Mouse (Mus musculus): ENCODE results near the gene Exosc2. TPM values are rescaled to one million over a fixed set of nuclear protein-coding genes. Genes with fewer than 3 reads are reported as not detected.

Gene Exosc2
- total and polyA plus RNA-seq, 3 experiments: 128 to 219 (median 172) TPM

- Histone ChIP-seq H3K27me3 (ENCODE audit: control insufficient read depth in 1 of 2, insufficient read depth in 2 of 2, low read length in 2 of 2) (peaks cover 2 to 5% of the 10 kb centered on the region in 2 experiments; a peak in 3 of 4 replicates), H3K27ac (ENCODE audit: control insufficient read depth, low read depth, low read length) (no peak overlapping the region), H3K4me1 (ENCODE audit: control insufficient read depth in 1 of 2, insufficient read depth in 2 of 2, low read length in 2 of 2) (no peaks in the 10 kb centered on the region), H3K36me3 (ENCODE audit: control insufficient read depth in 1 of 2, insufficient read depth in 2 of 2, low read length in 2 of 2) (no peaks in the 10 kb centered on the region), H3K9me3 (replicated peaks; ENCODE audit: insufficient read depth, low read length) (no peaks in the 10 kb centered on the region), H3K4me3 (ENCODE audit: control insufficient read depth in 1 of 2, insufficient read depth in 1 of 2, low read depth in 2 of 2, low read length in 2 of 2) (no peak overlapping the region), H3K79me2 (ENCODE audit: control insufficient read depth, insufficient read depth, low read length, poor library complexity) (no peaks in the 10 kb centered on the region), H3K9ac (ENCODE audit: control insufficient read depth, low read depth, low read length, poor library complexity, severe bottlenecking) (no peak overlapping the region)
- TF ChIP-seq TAL1 (IDR thresholded peaks at IDR 0.05; ENCODE audit: low read length) (no peak), SIN3A (IDR thresholded peaks at IDR 0.05; ENCODE audit: low read length) (no peak), ETS1 (IDR thresholded peaks at IDR 0.05; ENCODE audit: low read depth, low read length) (no peak), ZMIZ1 (IDR thresholded peaks at IDR 0.05; ENCODE audit: low read depth, low read length) (no peak), ELF1 (IDR thresholded peaks at IDR 0.05; ENCODE audit: low read depth, low read length) (no peak), UBTF (IDR thresholded peaks at IDR 0.05; ENCODE audit: borderline replicate concordance, insufficient read depth, low read depth, low read length) (no peak), KAT2A (conservative IDR thresholded peaks at IDR 0.05; ENCODE audit: low read depth, low read length) (no peak), MEF2A (IDR thresholded peaks at IDR 0.05; ENCODE audit: extremely low read depth, insufficient replicate concordance, low read depth, low read length, poor library complexity, severe bottlenecking) (no peak)
- no peak for DNase-seq (ENCODE audit: low read depth, low spot score)
These were observed 14.1 kb upstream of the Exosc2 start for GRCm38 (mm10) chr2:31656374-31656773.

DNA sequence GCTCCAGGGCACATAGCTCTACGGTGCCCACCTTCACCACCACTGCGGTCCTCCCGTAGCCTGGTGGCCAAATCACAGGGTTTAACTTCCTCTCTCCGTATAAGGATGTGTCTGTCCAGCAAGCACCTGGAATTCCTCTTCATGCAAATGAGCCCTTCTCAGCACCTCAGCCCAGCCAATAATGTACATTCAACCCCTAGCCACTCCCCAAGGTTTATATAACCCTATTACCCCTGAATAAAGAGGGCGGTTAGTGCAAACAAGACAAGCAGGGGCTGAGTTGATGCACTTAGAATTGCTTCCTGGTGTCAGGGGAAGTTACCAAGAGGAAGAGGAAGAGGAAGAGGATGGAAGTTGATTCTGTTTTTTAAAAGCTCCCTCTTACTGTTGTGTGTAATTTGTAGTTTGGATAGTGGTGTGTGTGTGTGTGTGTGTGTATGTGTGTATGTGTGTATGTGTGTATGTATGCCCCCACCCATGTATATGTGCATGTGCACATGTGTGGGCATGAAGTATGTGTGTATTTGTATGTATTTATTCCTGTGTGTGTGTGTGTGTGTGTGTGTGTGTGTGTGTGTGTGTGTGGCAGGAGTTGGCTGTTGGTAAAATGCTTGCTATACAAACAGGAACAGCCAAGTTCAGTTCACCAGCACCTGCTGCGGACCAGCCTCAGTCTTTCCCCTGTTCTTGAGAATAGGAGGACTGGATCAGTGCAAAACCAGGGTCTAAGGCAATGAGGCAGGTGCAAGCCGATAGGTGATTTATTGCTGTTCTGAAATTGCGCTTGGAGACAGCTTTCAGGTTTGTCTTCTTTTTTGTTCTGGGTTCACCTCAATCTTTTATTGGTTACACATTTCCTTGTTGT, 7.3 kb upstream of the Exosc2 start:
- no peak for TF ChIP-seq NRF1 (IDR thresholded peaks at IDR 0.05; ENCODE audit: insufficient read depth, low read depth, low read length, poor library complexity, severe bottlenecking)
- TF ChIP-seq GABPA (IDR thresholded peaks at IDR 0.05; ENCODE audit: low read depth, low read length): no peak
- no peak for TF ChIP-seq RCOR1 (IDR thresholded peaks at IDR 0.05; ENCODE audit: low read depth, low read length)
- no peak for TF ChIP-seq POLR2AphosphoS5 (IDR thresholded peaks at IDR 0.05; ENCODE audit: borderline replicate concordance, low read depth, low read length)
- no peak for TF ChIP-seq TBP (IDR thresholded peaks at IDR 0.05; ENCODE audit: low read depth, low read length)
- no peaks in the 10 kb centered on the region for H3K36me3 ChIP-seq (ENCODE audit: control insufficient read depth in 1 of 2, insufficient read depth in 2 of 2, low read length in 2 of 2)
- H3K27ac ChIP-seq (ENCODE audit: control insufficient read depth, low read depth, low read length): no peak overlapping the region
- no peak overlapping the region for H3K9ac ChIP-seq (ENCODE audit: control insufficient read depth, low read depth, low read length, poor library complexity, severe bottlenecking)
- H3K9me3 ChIP-seq (replicated peaks; ENCODE audit: insufficient read depth, low read length): no peaks in the 10 kb centered on the region
- no peaks in the 10 kb centered on the region for H3K79me2 ChIP-seq (ENCODE audit: control insufficient read depth, insufficient read depth, low read length, poor library complexity)
- no peak overlapping the region for H3K4me3 ChIP-seq (ENCODE audit: control insufficient read depth in 1 of 2, insufficient read depth in 1 of 2, low read depth in 2 of 2, low read length in 2 of 2)
- peaks cover 1 to 3% of the 10 kb centered on the region in 2 experiments; a peak in 1 of 4 replicates for H3K27me3 ChIP-seq (ENCODE audit: control insufficient read depth in 1 of 2, insufficient read depth in 2 of 2, low read length in 2 of 2)
- no peak for DNase-seq (ENCODE audit: low read depth, low spot score)
- H3K4me1 ChIP-seq (ENCODE audit: control insufficient read depth in 1 of 2, insufficient read depth in 2 of 2, low read length in 2 of 2): no peaks in the 10 kb centered on the region

Data from MEL (cell line).